Mouse (Mus musculus): ENCODE measurements around the gene Elp5.

DNA sequence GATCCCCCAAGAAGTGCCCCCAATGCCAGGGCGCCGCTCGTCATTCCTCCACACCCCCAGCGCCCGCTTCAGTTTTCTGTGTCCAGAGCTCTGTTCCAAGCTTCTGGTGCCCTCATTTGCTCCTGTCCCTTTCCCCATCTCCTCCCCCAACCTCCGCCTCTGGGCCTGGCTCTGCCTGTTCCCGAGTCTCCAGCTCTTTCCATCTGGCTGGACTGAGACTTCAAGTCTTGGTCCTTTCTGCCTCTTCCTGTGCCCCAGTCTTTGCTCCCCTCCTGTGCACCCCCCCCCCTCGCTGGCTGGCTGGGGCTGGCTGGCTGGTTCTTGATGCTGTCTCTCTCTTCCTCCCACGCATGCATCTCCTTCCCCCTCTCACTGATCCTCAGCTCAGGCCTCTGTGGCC, 45.1 kb upstream of the Elp5 start:
- TF ChIP-seq CTCF (IDR thresholded peaks at IDR 0.05; ENCODE audit: control insufficient read depth, insufficient read depth, low read length): no peak
- no peak for TF ChIP-seq POLR2A (IDR thresholded peaks at IDR 0.05; ENCODE audit: borderline replicate concordance, control insufficient read depth, low read depth, low read length)
